Mouse (Mus musculus) cerebellum, adult 2 months (tissue): ENCODE measurements around the gene Socs1. TPM values are rescaled to one million over a fixed set of nuclear protein-coding genes. Genes with fewer than 3 reads are reported as not detected.
"Not testable (repeated sequence)": the region's sequence is repeated elsewhere in the genome, so short reads cannot be mapped to it uniquely, and the experiment has no call there.

Source experiments
- DNase-seq, 2 experiments: peaks; one replicate each; pipeline ENCODE4 v3.0.0; 2021
- H3K27ac ChIP-seq: fragments of 200-500 bp; 2 replicates; pipeline ENCODE4 v1.5.1; 2012; ENCODE audit warnings: low read length, control low read depth, inconsistent platforms; ENCODE audit not compliant: insufficient read depth
- H3K27me3 ChIP-seq: fragments of 200-500 bp; 2 replicates; pipeline ENCODE4 v1.6.1; 2012; ENCODE audit warnings: inconsistent platforms, mild to moderate bottlenecking, low read length, moderate library complexity; ENCODE audit not compliant: control insufficient read depth, insufficient read depth
- H3K4me1 ChIP-seq: fragments of 200-500 bp; 2 replicates; pipeline ENCODE4 v1.6.1; 2011; ENCODE audit warnings: low read length; ENCODE audit not compliant: control insufficient read depth, insufficient read depth
- H3K4me3 ChIP-seq: fragments of 200-500 bp; replicated peaks from 2 replicates; pipeline ENCODE3; 2011; ENCODE audit warnings: mild to moderate bottlenecking, low read depth, low read length, control low read depth; ENCODE audit not compliant: insufficient read depth
- CTCF ChIP-seq: fragments of 200-500 bp; IDR thresholded peaks from 2 replicates; pipeline ENCODE4 v1.5.1; 2011; ENCODE audit warnings: low read depth, mild to moderate bottlenecking, control low read depth, low read length, moderate library complexity, borderline replicate concordance; ENCODE audit not compliant: insufficient read depth
- POLR2A ChIP-seq: fragments of 200-500 bp; IDR thresholded peaks from 2 replicates; pipeline ENCODE4 v1.6.1; 2011; ENCODE audit warnings: low read length, control low read depth, borderline replicate concordance; ENCODE audit not compliant: insufficient read depth
- WGBS: fragments of 180-500 bp; shearing (Covaris S2); methylation state at CpG from one replicate; pipeline ENCODE4 v1.1.7; 2018; 5-methylcytosine and 5-hydroxymethylcytosine counted together
- polyA plus RNA-seq: library from polyadenylated mRNA; depleted of rRNA; stranded (reverse); fragments of >200 nt; gene quantifications from 2 replicates; pipeline ENCODE4 v1.2.3, GENCODE M21; 2012

Socs1 gene
- polyA plus RNA-seq, 1 experiment, result 1.3 TPM

GRCm38 (mm10) chr16:10819966-10820365, 34.6 kb upstream of the Socs1 start:
- H3K27me3 ChIP-seq, result no peaks in the 10 kb centered on the region
- WGBS, result 81% methylated on average over 3 of the region's 3 CpGs
- no peak for DNase-seq
- no peak for TF ChIP-seq POLR2A
- TF ChIP-seq CTCF, result no peak
- no peaks in the 10 kb centered on the region for H3K4me1 ChIP-seq
- no peak overlapping the region for H3K27ac ChIP-seq
- H3K4me3 ChIP-seq, result no peak overlapping the region

- WGBS, result 79% methylated on average over 4 of the region's 4 CpGs
- Histone ChIP-seq H3K27me3 (no peaks in the 10 kb centered on the region), H3K4me3 (no peak overlapping the region), H3K4me1 (no peaks in the 10 kb centered on the region), H3K27ac (no peak overlapping the region)
- TF ChIP-seq POLR2A (no peak), CTCF (no peak)
- no peak for DNase-seq
These were observed 33.3 kb upstream of the Socs1 start for GRCm38 (mm10) chr16:10818579-10819135.

GRCm38 (mm10) chr16:10814864-10815263, 29.5 kb upstream of the Socs1 start:
- 100% methylated on average over 4 of the region's 4 CpGs for WGBS
- TF ChIP-seq CTCF (no peak), POLR2A (no peak)

DNA sequence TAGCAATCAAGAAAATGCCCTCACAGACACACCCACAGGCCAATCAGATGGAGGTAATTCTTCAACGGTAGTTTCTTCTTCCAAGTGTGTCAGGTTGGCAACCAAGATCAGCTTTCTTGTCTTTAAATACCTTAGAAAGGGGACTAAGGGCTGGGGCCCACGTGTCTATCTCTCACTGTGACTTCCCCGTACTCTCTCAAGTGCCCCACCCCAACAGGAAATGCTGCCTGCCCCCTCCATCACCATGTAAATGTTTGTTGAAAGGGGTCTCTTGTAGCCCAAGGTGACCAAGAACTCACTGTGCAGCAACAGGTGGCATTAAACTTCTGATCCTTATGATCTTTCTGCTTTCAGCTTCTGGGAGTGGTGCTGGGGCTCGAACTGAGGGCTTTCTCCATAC, 28.4 kb upstream of the Socs1 start:
- H3K4me3 ChIP-seq, result no peak overlapping the region
- H3K4me1 ChIP-seq, result peaks cover 8% of the 10 kb centered on the region
- no peak overlapping the region for H3K27ac ChIP-seq
- TF ChIP-seq POLR2A (no peak), CTCF (no peak)
- WGBS, result 79% methylated on average over 4 of the region's 4 CpGs
- no peak for DNase-seq
- H3K27me3 ChIP-seq, result no peaks in the 10 kb centered on the region

More at GRCm38 (mm10) chr16:10814864-10815263, 29.5 kb upstream of the Socs1 start:
- Histone ChIP-seq H3K4me1 (peaks cover 8% of the 10 kb centered on the region), H3K27me3 (no peaks in the 10 kb centered on the region), H3K27ac (no peak overlapping the region), H3K4me3 (no peak overlapping the region)
- no peak for DNase-seq

GRCm38 (mm10) chr16:10812865-10813371, 27.6 kb upstream of the Socs1 start, which contains the start of gene Gm11172:
TSS of gene Gm11172 (plus strand) at chr16:10812915.
- H3K27ac ChIP-seq, result no peak within 1 kb of the TSS
- peaks cover 8% of the 10 kb centered on the region for H3K4me1 ChIP-seq
- WGBS, result 96% methylated on average over 2 of the region's 2 CpGs
- no peak within 1 kb of the TSS for H3K4me3 ChIP-seq
- H3K27me3 ChIP-seq, result no peaks in the 10 kb centered on the region
- TF ChIP-seq CTCF (no peak), POLR2A (no peak)
- no peak for DNase-seq

DNA sequence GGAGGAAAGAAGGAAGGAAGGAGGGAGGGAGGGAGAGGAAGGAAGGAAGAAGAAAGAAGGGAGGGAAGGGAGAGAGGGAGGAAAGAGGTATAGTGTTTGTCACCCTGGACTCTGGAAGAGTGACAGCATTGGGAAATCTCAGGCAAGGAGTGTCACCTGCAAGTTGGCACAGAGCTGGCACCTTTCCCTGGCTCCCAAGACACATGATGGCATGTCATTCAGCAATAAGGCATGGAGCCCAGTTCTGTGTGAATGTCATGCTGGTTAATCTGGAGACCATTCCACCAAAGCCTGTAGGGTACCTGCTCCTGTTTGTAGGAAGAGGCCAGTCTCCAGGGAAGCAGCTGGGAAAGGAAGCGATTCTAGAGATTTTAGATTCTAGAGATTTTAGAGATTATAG, 25.0 kb upstream of the Socs1 start:
- no peak for TF ChIP-seq POLR2A
- no peak for TF ChIP-seq CTCF
- Histone ChIP-seq H3K27me3 (no peaks in the 10 kb centered on the region), H3K4me3 (no peak overlapping the region), H3K27ac (no peak overlapping the region), H3K4me1 (peaks cover 8% of the 10 kb centered on the region)
- 19% methylated on average over 1 of the region's 1 CpGs for WGBS
- peak; percentile 28 to 62 for DNase-seq

DNA sequence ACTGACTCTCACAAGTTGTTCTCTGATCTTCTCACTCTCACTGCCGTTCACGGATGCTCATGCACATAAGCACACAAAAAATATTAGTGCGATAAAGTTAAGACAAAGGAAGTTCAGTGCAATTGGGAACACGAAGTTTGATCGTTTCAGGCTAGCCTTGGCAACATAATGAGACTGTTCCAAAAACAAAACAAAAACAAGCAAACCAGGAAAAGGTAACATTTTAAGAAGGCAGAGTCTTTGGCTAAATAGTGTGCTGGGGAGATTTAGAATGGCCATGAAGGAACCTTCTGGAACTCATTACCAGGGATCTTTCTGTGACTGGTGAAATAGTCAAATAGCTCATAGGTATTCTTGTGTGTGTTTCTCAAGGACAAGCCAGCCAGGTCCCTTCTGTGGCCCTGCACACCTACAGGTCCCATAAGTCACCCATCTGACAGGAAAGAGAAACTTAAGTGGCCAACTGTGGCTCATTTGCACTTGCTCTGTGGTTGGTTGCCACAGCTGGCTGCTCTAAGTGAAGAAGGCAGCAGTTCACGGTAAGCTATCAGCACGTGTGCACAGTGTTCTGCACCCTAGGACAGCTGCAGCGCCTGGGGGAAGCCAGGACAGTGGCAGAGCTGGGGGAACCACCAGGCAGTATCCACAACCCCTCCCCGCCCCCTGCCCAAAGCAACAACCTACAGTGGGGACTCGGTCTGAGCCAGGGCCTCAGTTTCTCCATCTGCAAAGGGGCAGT, 20.6 kb upstream of the Socs1 start, which contains the start of gene Prm1:
Gene Prm1 (minus strand): TSS at position 51 of the 739 bp plus-strand sequence.
- Histone ChIP-seq H3K4me1 (peaks cover 3% of the 10 kb centered on the region), H3K27me3 (no peaks in the 10 kb centered on the region)
- 84% methylated on average over 10 of the region's 10 CpGs for WGBS

DNA sequence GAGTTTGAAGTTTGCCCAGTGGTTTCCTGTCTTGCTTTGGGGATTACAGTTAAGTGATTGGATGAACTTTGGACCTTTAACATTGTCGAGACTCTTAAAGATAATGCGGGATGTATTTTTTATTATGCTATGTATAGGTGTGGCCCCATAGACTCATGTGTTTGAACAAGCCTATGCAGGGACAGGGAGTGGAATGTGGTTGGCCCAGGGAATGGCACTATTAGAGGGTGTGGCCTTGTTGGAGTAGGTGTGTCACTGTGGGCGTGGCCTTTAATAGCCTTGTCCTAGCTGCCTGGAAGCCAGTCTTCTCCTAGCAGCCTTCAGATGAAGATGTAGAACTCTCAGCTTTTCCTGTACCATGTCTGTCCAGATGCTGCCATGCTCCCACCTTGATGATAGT, 17.1 kb upstream of the Socs1 start:
- H3K27me3 ChIP-seq, DNase-seq: not testable (repeated sequence)
- WGBS, result 88% methylated on average over 3 of the region's 3 CpGs

More for the DNA sequence above, 20.6 kb upstream of the Socs1 start, which contains the start of gene Prm1:
- no peak within 1 kb of the TSS for H3K27ac ChIP-seq
- H3K4me3 ChIP-seq, result no peak within 1 kb of the TSS
- TF ChIP-seq POLR2A (no peak), CTCF (no peak)
- DNase-seq, result no peak

More for the DNA sequence above, 17.1 kb upstream of the Socs1 start:
- not testable (repeated sequence) for H3K4me1 ChIP-seq, H3K27ac ChIP-seq, H3K4me3 ChIP-seq
